Mouse (Mus musculus) embryonic facial prominence, embryonic 14.5 days (tissue): ENCODE data around the gene Pcgf2. TPM values are rescaled to one million over a fixed set of nuclear protein-coding genes. Genes with fewer than 3 reads are reported as not detected.
A peak's percentile ranks its signal among the peaks of the same experiment; 100 is the strongest.

ENCODE experiments used
- ATAC-seq: fragments of 200-750 bp; cut with Nextera tagmentation; 2 replicates; pipeline ENCODE4 v1.8.0; 2017; ENCODE audit warnings: low read depth, moderate number of reproducible peaks, moderate TSS enrichment
- DNase-seq: peaks from one replicate; pipeline ENCODE4 v3.0.0-alpha.2; 2015; ENCODE audit warnings: low spot score
- H3K27ac ChIP-seq: fragments of 300-500 bp; sonication (generic); replicated peaks from 2 replicates; pipeline ENCODE4 v1.5.1; 2014; ENCODE audit warnings: low read depth, mild to moderate bottlenecking, low read length, moderate library complexity
- H3K27me3 ChIP-seq: fragments of 300-500 bp; sonication (generic); replicated peaks from 2 replicates; pipeline ENCODE4 v1.6.1; 2014; ENCODE audit warnings: low read length; ENCODE audit not compliant: control insufficient read depth, insufficient read depth
- H3K36me3 ChIP-seq: fragments of 300-500 bp; sonication (generic); 2 replicates; pipeline ENCODE4 v1.6.1; 2014; ENCODE audit warnings: low read length, mixed read lengths; ENCODE audit not compliant: control insufficient read depth, insufficient read depth
- H3K4me1 ChIP-seq: fragments of 300-500 bp; sonication (generic); 2 replicates; pipeline ENCODE4 v1.6.1; 2014; ENCODE audit warnings: antibody characterized with exemption, low read length; ENCODE audit not compliant: control insufficient read depth, insufficient read depth
- H3K4me2 ChIP-seq: fragments of 300-500 bp; sonication (generic); 2 replicates; pipeline ENCODE4 v1.6.1; 2014; ENCODE audit warnings: low read depth, mild to moderate bottlenecking, low read length, moderate library complexity, mixed read lengths
- H3K4me3 ChIP-seq: fragments of 300-500 bp; sonication (generic); 2 replicates; pipeline ENCODE4 v1.5.1; 2014; ENCODE audit warnings: low read depth, mild to moderate bottlenecking, low read length
- H3K9ac ChIP-seq: fragments of 300-500 bp; sonication (generic); 2 replicates; pipeline ENCODE4 v1.6.1; 2014; ENCODE audit warnings: low read depth, mild to moderate bottlenecking, low read length, moderate library complexity, mixed read lengths
- H3K9me3 ChIP-seq: fragments of 300-500 bp; sonication (generic); 2 replicates; pipeline ENCODE4 v1.6.1; 2016; ENCODE audit warnings: low read length; ENCODE audit not compliant: control insufficient read depth
- WGBS: fragments of 180-500 bp; shearing (Covaris S2); extraction: QIAGEN DNeasy Blood & Tissue Kit; methylation state at CpG from one replicate; pipeline ENCODE4 v1.1.7; 2014; 5-methylcytosine and 5-hydroxymethylcytosine counted together
- polyA plus RNA-seq: library from polyadenylated mRNA; unstranded; fragments of >200 nt; fragmentation: Nextera tagmentation; extraction: Ambion mirVana; gene quantifications from 2 replicates; pipeline ENCODE4 v1.2.1, GENCODE M21; 2014

Pcgf2 gene
- polyA plus RNA-seq, 1 experiment from 2014 or later: 12.7 TPM

GRCm38 (mm10) chr11:97682504-97683055 lies 17.7 kb downstream of the Pcgf2 start:
- DNase-seq: no peak
- no peak overlapping the region for H3K9ac ChIP-seq

GRCm38 (mm10) chr11:97680430-97680829 lies 19.9 kb downstream of the Pcgf2 start:
- Histone ChIP-seq H3K9me3 (no peaks in the 10 kb centered on the region), H3K27me3 (no peaks in the 10 kb centered on the region), H3K36me3 (peaks cover 74% of the 10 kb centered on the region), H3K4me2 (no peak overlapping the region), H3K9ac (no peak overlapping the region), H3K4me1 (no peaks in the 10 kb centered on the region), H3K27ac (no peak overlapping the region), H3K4me3 (no peak overlapping the region)
- ATAC-seq: no peak
- 84% methylated on average over 12 of the region's 12 CpGs for WGBS
- DNase-seq: no peak

More at GRCm38 (mm10) chr11:97682504-97683055, 17.7 kb downstream of the Pcgf2 start:
- H3K4me1 ChIP-seq: 0 out of 2 replicates have a peak, but pooled peaks cover 3% of the 10 kb centered on the region
- no peak for ATAC-seq
- no peak overlapping the region for H3K4me3 ChIP-seq
- H3K4me2 ChIP-seq: no peak overlapping the region
- no peak overlapping the region for H3K27ac ChIP-seq
- peaks cover 54% of the 10 kb centered on the region for H3K36me3 ChIP-seq
- 71% methylated on average over 6 of the region's 6 CpGs for WGBS
- H3K9me3 ChIP-seq: no peaks in the 10 kb centered on the region
- H3K27me3 ChIP-seq: no peaks in the 10 kb centered on the region

DNA sequence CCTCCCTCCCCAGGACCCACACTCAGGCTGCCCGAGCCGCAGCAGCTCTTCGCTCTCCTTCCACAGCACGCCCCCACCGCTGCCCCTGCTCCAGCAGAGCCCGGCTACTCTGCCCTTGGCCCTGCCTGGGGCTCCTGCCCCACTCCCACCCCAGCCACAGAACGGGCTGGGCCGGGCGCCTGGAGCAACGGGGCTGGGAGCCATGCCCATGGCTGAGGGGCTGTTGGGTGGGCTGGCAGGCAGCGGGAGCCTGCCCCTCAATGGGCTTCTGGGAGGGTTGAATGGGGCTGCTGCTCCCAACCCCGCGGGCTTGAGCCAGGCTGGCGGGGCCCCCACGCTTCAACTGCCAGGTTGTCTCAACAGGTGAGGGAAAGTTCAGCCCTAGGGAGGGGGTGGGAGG lies 22.0 kb downstream of the Pcgf2 start:
- WGBS: 75% methylated on average over 11 of the region's 15 CpGs
- Histone ChIP-seq H3K27me3 (no peaks in the 10 kb centered on the region), H3K4me2 (no peak overlapping the region), H3K4me1 (no peaks in the 10 kb centered on the region), H3K4me3 (no peak overlapping the region), H3K36me3 (peaks cover 94% of the 10 kb centered on the region), H3K9me3 (no peaks in the 10 kb centered on the region), H3K9ac (no peak overlapping the region), H3K27ac (no peak overlapping the region)
- DNase-seq: no peak
- ATAC-seq: no peak

- peaks cover 95% of the 10 kb centered on the region for H3K36me3 ChIP-seq
These were observed 22.5 kb downstream of the Pcgf2 start for GRCm38 (mm10) chr11:97677842-97678241.

DNA sequence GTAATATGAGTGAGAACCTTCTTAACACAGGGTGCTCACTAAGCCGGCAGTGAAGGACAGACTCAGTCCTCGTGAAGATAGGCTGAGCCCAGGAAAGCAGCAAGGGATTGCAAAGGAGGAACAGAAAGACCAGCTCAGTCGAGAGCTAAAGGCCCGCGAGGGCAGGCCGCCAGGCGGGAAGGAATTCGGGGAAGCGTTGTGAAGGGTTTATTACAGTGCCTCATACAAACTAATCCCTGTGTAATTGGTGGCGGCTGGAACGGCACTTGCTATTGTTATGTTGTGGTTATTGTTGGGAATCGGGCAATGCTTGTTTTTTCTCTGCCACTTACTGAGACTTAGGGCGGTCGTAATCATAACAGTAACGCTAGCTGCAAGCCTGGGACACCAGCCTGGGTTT lies 22.9 kb downstream of the Pcgf2 start:
- H3K27ac ChIP-seq: no peak overlapping the region
- no peak overlapping the region for H3K9ac ChIP-seq
- DNase-seq (peak; percentile 65), ATAC-seq (no peak)
- H3K4me2 ChIP-seq: no peak overlapping the region
- no peaks in the 10 kb centered on the region for H3K27me3 ChIP-seq
- H3K36me3 ChIP-seq: peaks cover 95% of the 10 kb centered on the region
- no peaks in the 10 kb centered on the region for H3K9me3 ChIP-seq
- WGBS: 49% methylated on average over 15 of the region's 15 CpGs
- H3K4me1 ChIP-seq: no peaks in the 10 kb centered on the region
- H3K4me3 ChIP-seq: no peak overlapping the region

More at GRCm38 (mm10) chr11:97677842-97678241, 22.5 kb downstream of the Pcgf2 start:
- Histone ChIP-seq H3K4me1 (no peaks in the 10 kb centered on the region), H3K9me3 (no peaks in the 10 kb centered on the region), H3K4me2 (no peak overlapping the region), H3K27me3 (no peaks in the 10 kb centered on the region), H3K27ac (no peak overlapping the region), H3K4me3 (no peak overlapping the region), H3K9ac (no peak overlapping the region)
- DNase-seq (no peak), ATAC-seq (no peak)
- 60% methylated on average over 8 of the region's 8 CpGs for WGBS

DNA sequence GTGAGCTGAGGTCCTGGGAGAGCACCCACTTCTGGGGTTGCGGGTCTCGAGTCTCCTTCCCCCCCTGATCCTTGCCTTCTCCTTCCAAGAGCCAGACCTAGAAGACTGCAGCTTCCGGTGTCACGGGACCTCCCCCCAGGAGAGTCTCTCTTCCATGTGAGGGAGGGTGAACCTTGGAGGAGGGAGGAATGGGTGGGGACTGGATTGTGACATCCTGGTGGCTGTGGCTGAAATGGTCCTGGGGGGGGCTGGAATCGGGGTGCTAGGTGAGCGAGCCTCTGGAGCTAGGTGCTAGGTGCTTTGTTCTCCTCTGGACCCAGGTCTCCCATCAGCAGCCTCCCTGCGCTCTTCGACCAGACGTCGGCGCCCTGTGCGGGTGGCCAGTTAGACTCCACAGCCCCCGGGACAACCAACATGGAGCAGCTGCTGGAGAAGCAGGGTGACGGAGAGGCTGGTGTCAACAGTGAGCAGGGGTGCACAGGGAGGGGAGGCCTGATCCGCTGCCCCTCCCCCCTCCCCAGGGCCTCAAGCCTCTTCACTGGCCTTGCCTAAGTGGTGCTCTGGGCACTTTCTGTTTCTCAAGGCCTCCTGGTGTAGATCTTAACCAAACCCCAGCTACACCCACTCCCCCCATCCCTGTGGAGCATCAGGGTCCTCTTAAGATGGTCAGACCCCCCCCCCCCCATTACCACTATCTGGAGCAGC lies 24.1 kb downstream of the Pcgf2 start:
- no peak overlapping the region for H3K9ac ChIP-seq
- ATAC-seq (peak; percentile 17; the same call in 1 of the 2 replicates), DNase-seq (no peak)
- H3K9me3 ChIP-seq: no peaks in the 10 kb centered on the region
- H3K4me1 ChIP-seq: no peaks in the 10 kb centered on the region
- H3K36me3 ChIP-seq: peaks cover 92% of the 10 kb centered on the region
- WGBS: 82% methylated on average over 11 of the region's 15 CpGs
- H3K27me3 ChIP-seq: no peaks in the 10 kb centered on the region
- no peak overlapping the region for H3K27ac ChIP-seq
- no peak overlapping the region for H3K4me3 ChIP-seq
- no peak overlapping the region for H3K4me2 ChIP-seq

- no peak for DNase-seq
- Histone ChIP-seq H3K27ac (no peak overlapping the region), H3K4me1 (no peaks in the 10 kb centered on the region), H3K9me3 (no peaks in the 10 kb centered on the region), H3K4me2 (no peak overlapping the region), H3K4me3 (no peak overlapping the region), H3K36me3 (peaks cover 94% of the 10 kb centered on the region), H3K9ac (no peak overlapping the region), H3K27me3 (no peaks in the 10 kb centered on the region)
- 86% methylated on average over 11 of the region's 11 CpGs for WGBS
- ATAC-seq: no peak
These were observed 27.1 kb downstream of the Pcgf2 start for GRCm38 (mm10) chr11:97673148-97673547.

DNA sequence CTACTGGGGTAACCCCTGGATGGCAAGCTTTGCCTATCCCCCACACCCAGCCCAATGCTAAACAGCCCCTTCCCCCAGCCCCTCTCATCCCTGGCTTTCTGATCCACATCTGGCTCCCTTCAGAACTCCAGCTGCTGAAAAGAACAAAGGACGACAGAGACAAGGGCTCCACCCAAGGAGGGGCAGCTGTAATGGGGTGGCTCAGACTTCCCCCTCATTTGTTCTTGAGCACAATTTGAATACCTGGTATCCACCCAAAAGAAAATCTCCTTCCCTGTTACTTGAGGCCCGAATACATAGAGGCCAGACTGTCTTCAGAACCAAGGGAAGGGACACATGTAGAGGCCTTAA lies 29.1 kb downstream of the Pcgf2 start:
- H3K9me3 ChIP-seq: no peaks in the 10 kb centered on the region
- H3K4me3 ChIP-seq: no peak overlapping the region
- peak overlapping the region; percentile 52 for H3K27ac ChIP-seq
- ATAC-seq (no peak), DNase-seq (peak; percentile 26)
- no peaks in the 10 kb centered on the region for H3K4me1 ChIP-seq
- H3K4me2 ChIP-seq: no peak overlapping the region
- H3K27me3 ChIP-seq: no peaks in the 10 kb centered on the region
- H3K36me3 ChIP-seq: peaks cover 92% of the 10 kb centered on the region
- 47% methylated on average over 2 of the region's 2 CpGs for WGBS
- H3K9ac ChIP-seq: 0 out of 2 replicates have a peak overlapping the region, but pooled peaks have one; percentile 19
